In the genomic region with DNA sequence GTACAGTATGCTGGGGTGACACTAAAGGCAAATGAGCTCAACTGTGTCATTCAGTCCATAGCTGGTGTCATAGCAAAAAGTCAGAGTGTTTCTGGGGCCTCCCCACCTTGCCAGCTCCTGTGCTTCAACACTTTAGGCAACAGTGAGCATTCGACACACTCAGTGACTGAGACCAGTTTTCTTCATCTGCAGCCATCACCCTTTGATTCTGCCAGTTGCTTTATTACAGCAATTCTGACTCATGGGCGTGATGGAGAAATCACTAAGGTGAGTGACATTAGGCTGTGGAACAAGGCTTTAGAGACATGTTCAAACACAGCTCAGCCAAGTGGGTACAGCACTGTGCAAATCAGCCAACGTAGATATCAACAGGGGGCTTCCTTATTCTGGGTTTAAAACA, we compare ENCODE assay signal across 21 mouse cellular contexts.
DNase-seq lines count a peak whose midpoint lies in the region; ATAC-seq lines count a peak whose summit lies in the region.
"Had no signal": no experiment of that assay in that cellular context is flagged by ENCODE, and none has a peak within 500 bp of the region (broad histone marks: within the 10 kb centered on the region; RNA-seq: fewer than 3 reads in every experiment).

No protein-coding gene starts in this region.

- DNase-seq in heart, adult 11 months: peak; percentile 70
- DNase-seq in heart, postnatal 10 days: no peak
- peak; percentile 26 for DNase-seq in testis, postnatal 10 days (ENCODE audit: low spot score)
- DNase-seq in testis, postnatal 14 days (ENCODE audit: low spot score): no peak
- peak; percentile 11 for DNase-seq in adipocyte (ENCODE audit: low spot score)
- DNase-seq in gonadal fat pad, adult 2 months (ENCODE audit: low read depth): peak; percentile 77
- DNase-seq in urinary bladder, postnatal 25 days (ENCODE audit: low spot score): no peak
- DNase-seq: adrenal gland, adult 8-10 months; adrenal gland, postnatal 25 days; B cell, adult 2 months; cerebellum, adult 11 months; cerebellum, adult 18-20 months; cerebellum, adult 9-10 months; cerebellum, postnatal 10 days; cerebellum, postnatal 25 days had no signal

- no peak for ATAC-seq in frontal cortex, adult (ENCODE audit: low TSS enrichment)
- ATAC-seq: activated CD4-positive, CD25-positive, alpha-beta regulatory T cell, adult 4 months; CD4-positive, CD25-positive, alpha-beta regulatory T cell, adult 4 months; forebrain, embryonic 14.5 days; forebrain, embryonic 16.5 days; Patski had no signal

- intact Hi-C loops in heart, postnatal 10 days (cut with DNase I): no loop called here

Comparison
In these comparisons a context has a peak if more than half of its experiments do, and no peak if none do; other contexts are left out.
1. DNase-seq: peak in heart, adult 11 months (single experiment), testis, postnatal 10 days (single experiment), adipocyte (single experiment) and gonadal fat pad, adult 2 months (single experiment); none in heart, postnatal 10 days (0 of 2), testis, postnatal 14 days (single experiment) and urinary bladder, postnatal 25 days (single experiment).